Mouse (Mus musculus) hindbrain, embryonic 14.5 days (tissue): ENCODE measurements around the gene Enthd1. TPM values are rescaled to one million over a fixed set of nuclear protein-coding genes. Genes with fewer than 3 reads are reported as not detected.
A peak's percentile ranks its signal among the peaks of the same experiment; 100 is the strongest.

Experiments used
- ATAC-seq: fragments of 200-750 bp; cut with Nextera tagmentation; 2 replicates; pipeline ENCODE4 v1.8.0; 2017; ENCODE audit warnings: moderate number of reproducible peaks, mild to moderate bottlenecking, moderate TSS enrichment, moderate library complexity; ENCODE audit not compliant: low FRiP score
- DNase-seq: peaks from one replicate; pipeline ENCODE4 v3.0.0-alpha.2; 2015; ENCODE audit warnings: low spot score
- H3K27ac ChIP-seq: fragments of 300-500 bp; sonication (generic); 2 replicates; pipeline ENCODE4 v1.5.1; 2014; ENCODE audit warnings: mild to moderate bottlenecking, moderate library complexity
- H3K27me3 ChIP-seq: fragments of 300-500 bp; sonication (generic); 2 replicates; pipeline ENCODE4 v1.6.1; 2014; ENCODE audit warnings: mild to moderate bottlenecking, low read length, mixed read lengths; ENCODE audit not compliant: control insufficient read depth, insufficient read depth
- H3K36me3 ChIP-seq: fragments of 300-500 bp; sonication (generic); replicated peaks from 2 replicates; pipeline ENCODE4 v1.6.1; 2014; ENCODE audit not compliant: control insufficient read depth, insufficient read depth
- H3K4me1 ChIP-seq: fragments of 300-500 bp; sonication (generic); replicated peaks from 2 replicates; pipeline ENCODE4 v1.6.1; 2014; ENCODE audit warnings: antibody characterized with exemption, low read length, mixed read lengths; ENCODE audit not compliant: control insufficient read depth, insufficient read depth
- H3K4me2 ChIP-seq: fragments of 300-500 bp; sonication (generic); replicated peaks from 2 replicates; pipeline ENCODE4 v1.6.1; 2014; ENCODE audit warnings: mild to moderate bottlenecking, moderate library complexity
- H3K4me3 ChIP-seq: fragments of 300-500 bp; sonication (generic); replicated peaks from 2 replicates; pipeline ENCODE4 v1.5.1; 2014; ENCODE audit warnings: mild to moderate bottlenecking, low read length
- H3K9ac ChIP-seq: fragments of 300-500 bp; sonication (generic); 2 replicates; pipeline ENCODE4 v1.6.1; 2014
- H3K9me3 ChIP-seq: fragments of 300-500 bp; sonication (generic); 2 replicates; pipeline ENCODE4 v1.6.1; 2016; ENCODE audit warnings: low read length; ENCODE audit not compliant: control insufficient read depth
- WGBS: fragments of 180-500 bp; shearing (Covaris S2); extraction: QIAGEN DNeasy Blood & Tissue Kit; methylation state at CpG from one replicate; pipeline ENCODE4 v1.1.7; 2014; 5-methylcytosine and 5-hydroxymethylcytosine counted together
- polyA plus RNA-seq: library from polyadenylated mRNA; unstranded; fragments of >200 nt; fragmentation: Nextera tagmentation; extraction: Ambion mirVana; gene quantifications from 2 replicates; pipeline ENCODE4 v1.2.1, GENCODE M21; 2014

Gene Enthd1
- polyA plus RNA-seq, 1 experiment from 2014 or later = not detected

DNA sequence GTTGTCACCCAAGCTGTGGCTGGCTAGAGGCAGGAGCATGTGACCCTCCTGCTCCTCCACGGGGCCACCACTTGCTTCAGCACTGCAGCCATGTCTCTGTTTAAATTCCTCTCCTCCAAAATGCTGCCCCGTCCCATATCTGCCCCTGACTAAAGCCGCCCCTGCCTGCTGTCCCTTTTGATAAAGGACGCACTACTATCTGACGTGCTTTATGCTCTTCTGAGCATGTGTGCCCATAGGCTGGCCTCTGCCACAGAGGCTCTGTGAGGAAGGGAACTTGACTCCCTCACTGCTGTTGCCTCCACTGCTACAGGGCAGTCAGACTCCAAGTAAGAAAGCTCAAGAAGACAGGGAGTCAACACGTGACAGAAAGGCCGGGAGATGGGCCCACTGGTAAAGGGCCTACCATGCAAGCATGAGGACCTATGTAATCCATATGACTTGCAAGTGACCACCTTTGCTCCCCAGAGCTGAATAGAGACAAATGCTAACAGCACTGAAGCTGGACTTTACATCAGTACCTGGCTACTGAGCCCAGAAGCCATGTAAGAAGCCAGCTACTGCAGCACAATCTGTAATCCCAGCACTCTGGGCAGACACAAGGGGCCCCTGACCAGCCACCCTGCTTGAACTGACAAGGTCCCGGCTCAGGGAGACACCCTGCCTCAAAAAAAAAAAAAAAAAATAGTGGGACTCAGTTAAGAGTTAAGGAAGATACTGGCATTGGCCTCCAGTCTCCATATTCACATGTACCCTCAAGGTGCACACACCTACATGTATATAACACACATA, 32.5 kb downstream of the Enthd1 start:
- 84% methylated on average over 8 of the region's 8 CpGs for WGBS
- Histone ChIP-seq H3K4me3 (no peak overlapping the region), H3K27ac (no peak overlapping the region), H3K9me3 (no peaks in the 10 kb centered on the region), H3K9ac (no peak overlapping the region), H3K36me3 (no peaks in the 10 kb centered on the region), H3K4me2 (no peak overlapping the region), H3K4me1 (0 out of 2 replicates have a peak, but pooled peaks cover 6% of the 10 kb centered on the region), H3K27me3 (no peaks in the 10 kb centered on the region)
- DNase-seq = no peak
- no peak for ATAC-seq

DNA sequence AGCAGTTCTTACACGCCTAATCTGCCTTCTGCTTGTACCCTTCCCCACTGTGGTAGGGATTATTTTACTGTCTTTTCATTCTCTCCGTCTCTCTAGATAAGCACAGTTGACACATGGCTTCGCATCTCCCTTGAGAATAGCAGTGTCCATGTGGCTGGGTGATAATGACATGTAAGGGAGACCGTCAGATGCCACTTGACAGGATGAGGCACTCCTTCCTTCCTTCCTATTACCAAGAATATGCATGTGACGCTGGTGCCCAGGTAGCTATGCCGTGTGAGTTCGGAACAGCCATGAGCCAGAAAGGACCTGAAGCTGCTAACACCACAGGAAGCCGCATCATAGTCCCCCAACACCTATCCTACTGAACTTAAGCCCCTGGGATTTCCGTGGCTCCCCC, 33.9 kb downstream of the Enthd1 start:
- Histone ChIP-seq H3K27ac (no peak overlapping the region), H3K9ac (no peak overlapping the region), H3K36me3 (no peaks in the 10 kb centered on the region), H3K4me2 (no peak overlapping the region), H3K4me1 (0 out of 2 replicates have a peak, but pooled peaks cover 6% of the 10 kb centered on the region), H3K27me3 (no peaks in the 10 kb centered on the region), H3K9me3 (no peaks in the 10 kb centered on the region), H3K4me3 (no peak overlapping the region)
- no peak for ATAC-seq
- DNase-seq = no peak
- WGBS = 79% methylated on average over 9 of the region's 9 CpGs

DNA sequence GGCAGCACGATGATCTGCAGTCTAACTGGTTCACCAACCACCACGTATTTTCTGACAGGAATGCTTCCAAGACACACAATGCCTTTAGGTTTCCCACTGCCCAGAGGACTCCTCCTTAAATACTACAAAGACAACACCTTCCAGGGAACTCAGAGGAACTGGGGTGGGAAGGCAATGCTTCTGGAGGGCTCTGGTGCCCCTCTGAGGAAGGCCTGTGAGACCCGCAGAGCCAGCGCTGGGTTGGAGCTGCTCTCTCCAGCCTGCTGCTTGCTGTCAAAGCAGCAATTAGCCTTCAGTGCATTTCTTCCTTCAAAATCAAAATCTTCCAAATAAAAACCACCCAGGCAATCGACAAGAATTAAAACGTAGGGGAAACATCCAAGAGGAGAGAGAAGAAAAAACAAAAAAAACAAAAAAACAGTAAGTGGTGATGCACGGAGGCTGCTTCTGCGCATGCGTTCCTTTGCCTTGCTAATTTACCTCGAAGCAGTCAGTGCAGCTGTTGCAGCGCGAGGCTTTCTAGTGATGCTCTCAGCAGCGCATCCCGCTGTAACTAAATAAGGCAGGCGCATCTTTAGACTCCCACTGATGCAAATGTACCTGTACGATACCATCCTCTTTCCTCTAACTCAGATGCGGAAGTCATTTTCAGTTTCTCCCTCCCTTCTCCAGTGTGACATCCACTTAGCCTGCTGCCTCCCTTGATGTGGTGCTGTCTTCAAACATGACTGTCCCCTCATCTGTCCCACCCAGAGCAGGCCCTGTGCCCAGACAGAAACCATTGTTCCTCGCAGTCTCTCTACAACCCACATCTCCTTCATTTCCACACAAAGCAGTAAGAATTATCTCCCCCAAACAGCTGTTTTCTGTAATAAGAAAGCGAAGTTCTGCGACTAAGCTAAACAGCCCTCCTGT, 34.7 kb downstream of the Enthd1 start:
- Histone ChIP-seq H3K9me3 (no peaks in the 10 kb centered on the region), H3K27me3 (no peaks in the 10 kb centered on the region), H3K36me3 (no peaks in the 10 kb centered on the region), H3K4me1 (0 out of 2 replicates have a peak, but pooled peaks cover 6% of the 10 kb centered on the region), H3K9ac (peak overlapping the region; percentile 24), H3K27ac (peak overlapping the region; percentile 59), H3K4me3 (no peak overlapping the region), H3K4me2 (peak overlapping the region; percentile 24)
- DNase-seq (peak; percentile 70), ATAC-seq (no peak)
- 31% methylated on average over 20 of the region's 20 CpGs for WGBS

DNA sequence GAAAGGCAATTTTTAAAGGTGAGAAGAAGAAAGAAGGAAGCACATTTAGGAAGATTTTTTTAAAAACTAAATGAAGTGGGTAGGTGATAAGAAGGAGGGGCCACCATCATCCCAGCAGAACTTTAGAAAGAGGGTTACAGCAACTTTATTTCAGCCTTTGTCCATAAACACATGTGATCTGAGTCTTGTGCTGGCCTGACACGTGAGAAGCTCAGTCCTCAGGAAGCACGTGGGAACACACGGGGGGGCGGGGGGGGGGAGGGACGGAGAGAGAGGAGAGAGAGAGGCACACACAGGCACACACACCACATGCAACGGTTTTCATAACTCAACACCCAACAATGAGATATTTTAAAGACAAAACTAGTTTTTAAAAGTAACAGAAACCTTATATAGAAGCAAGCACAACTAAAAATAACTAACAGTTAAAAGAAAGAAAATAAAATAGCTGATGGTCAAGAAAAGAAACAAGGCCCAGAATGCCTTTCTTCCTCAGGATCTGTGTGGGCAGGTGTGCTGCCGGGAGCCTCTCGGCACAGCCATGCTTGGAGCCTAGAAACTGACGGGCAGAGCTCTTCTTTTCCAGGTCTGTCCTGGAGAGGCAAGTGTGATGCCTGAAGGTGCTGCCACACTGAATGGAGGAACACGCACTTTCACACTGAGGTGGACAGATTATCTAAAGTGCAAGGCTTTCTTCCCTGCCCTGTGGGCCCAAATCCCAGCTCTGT, 43.1 kb downstream of the Enthd1 start:
- DNase-seq (no peak), ATAC-seq (no peak)
- H3K4me1 ChIP-seq = peaks cover 12% of the 10 kb centered on the region
- H3K4me3 ChIP-seq = no peak overlapping the region
- H3K9me3 ChIP-seq = no peaks in the 10 kb centered on the region
- H3K9ac ChIP-seq = no peak overlapping the region
- no peak overlapping the region for H3K4me2 ChIP-seq
- no peaks in the 10 kb centered on the region for H3K36me3 ChIP-seq
- H3K27ac ChIP-seq = no peak overlapping the region
- H3K27me3 ChIP-seq = no peaks in the 10 kb centered on the region
- 64% methylated on average over 10 of the region's 10 CpGs for WGBS

DNA sequence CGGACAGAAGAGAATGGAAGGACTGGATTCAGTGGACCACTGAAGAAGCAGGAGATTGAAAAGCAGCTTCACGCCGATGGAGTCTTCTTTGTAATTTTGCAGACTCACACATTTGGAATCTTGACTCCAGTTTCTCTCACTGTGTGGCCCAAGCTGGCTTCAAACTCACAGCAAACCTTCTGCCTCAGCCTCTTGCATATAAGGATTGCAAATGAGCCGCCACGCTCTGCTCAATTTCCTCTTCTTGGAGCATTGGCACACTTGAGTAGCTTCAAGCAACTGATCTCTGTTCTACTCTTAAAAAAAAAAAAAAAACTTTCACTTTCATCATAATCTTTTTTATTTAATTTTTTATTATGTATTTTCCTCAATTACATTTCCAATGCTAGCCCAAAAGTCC, 45.0 kb downstream of the Enthd1 start:
- 92% methylated on average over 5 of the region's 5 CpGs for WGBS
- Histone ChIP-seq H3K4me3 (no peak overlapping the region), H3K27me3 (no peaks in the 10 kb centered on the region), H3K9ac (no peak overlapping the region), H3K27ac (no peak overlapping the region), H3K36me3 (no peaks in the 10 kb centered on the region), H3K9me3 (no peaks in the 10 kb centered on the region), H3K4me1 (peaks cover 12% of the 10 kb centered on the region), H3K4me2 (no peak overlapping the region)
- no peak for ATAC-seq
- DNase-seq = no peak

DNA sequence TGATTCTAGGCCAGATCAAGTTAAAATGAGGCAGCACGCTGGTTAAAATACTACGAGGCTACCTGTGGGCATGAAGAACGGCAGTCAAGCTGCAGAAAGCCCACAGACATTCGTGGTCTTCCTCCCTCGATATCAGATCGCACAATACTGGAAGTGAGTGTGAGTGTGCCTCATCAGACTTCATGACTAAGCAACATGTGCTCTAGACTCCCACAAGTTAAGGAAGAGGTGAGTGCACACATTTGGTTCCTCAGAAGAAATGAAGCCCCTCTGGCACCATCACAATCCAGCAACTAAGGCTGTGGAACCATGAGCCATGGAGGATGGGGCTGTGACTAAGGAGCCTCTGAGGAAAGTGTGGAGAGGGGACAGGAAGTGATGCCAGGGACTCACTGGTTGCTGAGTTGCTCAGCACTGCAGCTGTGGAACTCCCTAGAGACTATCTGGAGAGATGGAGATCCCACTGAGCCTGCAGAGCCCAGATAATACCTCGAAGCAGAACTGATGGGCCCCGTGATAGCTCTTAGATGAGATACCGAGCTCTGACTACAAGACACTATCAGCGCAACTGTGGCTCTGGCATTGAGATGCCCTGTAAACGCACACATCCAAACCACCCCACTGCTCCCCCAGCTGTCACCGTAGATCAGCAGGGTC, 46.3 kb downstream of the Enthd1 start:
- Histone ChIP-seq H3K9me3 (no peaks in the 10 kb centered on the region), H3K4me3 (no peak overlapping the region), H3K4me2 (no peak overlapping the region; the same call in 1 of the 2 replicates), H3K36me3 (no peaks in the 10 kb centered on the region), H3K27ac (peak overlapping the region; percentile 72), H3K27me3 (no peaks in the 10 kb centered on the region), H3K9ac (peak overlapping the region; percentile 22; the same call in 1 of the 2 replicates), H3K4me1 (peaks cover 12% of the 10 kb centered on the region)
- DNase-seq (no peak), ATAC-seq (no peak)
- WGBS = 88% methylated on average over 12 of the region's 12 CpGs

DNA sequence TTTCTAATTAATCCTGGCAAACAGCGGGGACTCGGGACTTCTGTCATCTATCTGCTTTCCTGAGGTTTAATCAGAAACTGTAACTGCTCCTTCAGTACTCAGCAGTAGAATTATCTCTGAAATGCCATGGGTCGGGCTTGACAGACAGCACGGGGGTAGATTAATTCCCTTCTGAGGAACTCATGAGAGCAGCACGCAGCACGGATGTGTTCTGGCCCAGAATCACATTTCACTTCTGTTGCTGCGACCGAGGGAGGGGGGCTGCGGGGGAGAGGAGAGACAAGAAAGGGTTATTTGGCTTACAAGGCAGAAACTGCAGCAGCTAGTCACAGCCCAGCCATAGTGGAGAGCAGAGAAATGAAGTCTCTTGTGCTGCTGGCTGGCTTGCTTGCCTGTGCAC, 47.0 kb downstream of the Enthd1 start:
- H3K27ac ChIP-seq = peak overlapping the region; percentile 72
- no peaks in the 10 kb centered on the region for H3K9me3 ChIP-seq
- peaks cover 12% of the 10 kb centered on the region for H3K4me1 ChIP-seq
- ATAC-seq (no peak), DNase-seq (peak; percentile 55)
- H3K9ac ChIP-seq = peak overlapping the region; percentile 22; the same call in 1 of the 2 replicates
- WGBS = 34% methylated on average over 9 of the region's 9 CpGs
- no peak overlapping the region; the same call in 1 of the 2 replicates for H3K4me2 ChIP-seq
- no peaks in the 10 kb centered on the region for H3K36me3 ChIP-seq
- H3K27me3 ChIP-seq = no peaks in the 10 kb centered on the region
- no peak overlapping the region for H3K4me3 ChIP-seq

DNA sequence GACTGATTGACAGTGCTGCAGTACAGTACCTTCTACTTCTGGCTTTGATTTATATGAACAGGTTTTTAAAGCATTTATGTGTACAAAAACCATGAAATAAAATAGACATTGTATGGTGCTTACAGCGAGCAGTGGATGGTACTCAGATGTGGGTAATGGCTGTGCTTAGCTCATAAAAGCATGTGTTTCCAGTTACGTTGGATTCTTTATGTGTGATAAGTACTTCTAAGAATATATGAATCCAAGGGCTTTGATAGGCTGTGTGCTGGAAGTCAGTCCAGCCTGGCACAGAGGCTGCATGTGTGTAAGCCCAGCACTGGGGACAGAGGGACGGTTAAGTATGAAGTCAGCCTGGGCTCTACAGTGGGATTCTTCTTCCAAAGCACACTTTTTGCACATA, 48.4 kb downstream of the Enthd1 start:
- Histone ChIP-seq H3K9ac (no peak overlapping the region), H3K9me3 (no peaks in the 10 kb centered on the region), H3K36me3 (no peaks in the 10 kb centered on the region), H3K4me2 (no peak overlapping the region), H3K4me3 (no peak overlapping the region), H3K27ac (no peak overlapping the region), H3K27me3 (no peaks in the 10 kb centered on the region), H3K4me1 (peaks cover 12% of the 10 kb centered on the region)
- DNase-seq (no peak), ATAC-seq (no peak)
- 87% methylated on average over 3 of the region's 3 CpGs for WGBS
